Mouse (Mus musculus) B cell, adult 62 days (primary cell): ENCODE data around the gene Cyp11a1. TPM values are rescaled to one million over a fixed set of nuclear protein-coding genes. Genes with fewer than 3 reads are reported as not detected.

Source experiments
- total RNA-seq: library from RNA; stranded (reverse); gene quantifications from 4 replicates; pipeline ENCODE4 v1.2.4, GENCODE M21; 2023

Gene Cyp11a1
- total RNA-seq, result 0.40 to 0.95 TPM in 2 of 4 replicates, not detected in the others

GRCm38 (mm10) chr9:58005753-58006461 lies at the start of gene Cyp11a1:
Cyp11a1 (plus strand) TSS chr9:58006411.

GRCm38 (mm10) chr9:58063531-58063930 lies 57.3 kb downstream of the Cyp11a1 start, which contains the start of gene Stra6:
Stra6 (plus strand) TSS chr9:58063788.

Other genes with a start within 250 kb of the Cyp11a1 start
- 200 to 224 TPM (median 217 TPM) in 4 replicates for gene Clk3, start 240.6 kb upstream of the Cyp11a1 start, total RNA-seq
- gene Arid3b, start 169.6 kb upstream of the Cyp11a1 start, total RNA-seq, result 104 to 119 TPM (median 105 TPM) in 4 replicates
- gene Ubl7, start 95.4 kb upstream of the Cyp11a1 start, total RNA-seq, result 78.8 to 84.9 TPM (median 81.9 TPM) in 4 replicates
- 31.6 to 37.2 TPM (median 33.9 TPM) in 4 replicates for gene Sema7a, start 66.3 kb upstream of the Cyp11a1 start, total RNA-seq
- gene Stra6, start 57.4 kb downstream of the Cyp11a1 start, total RNA-seq, result not detected in 4 replicates
- gene Ccdc33, start 112.4 kb downstream of the Cyp11a1 start, total RNA-seq, result not detected in 4 replicates
- not detected in 4 replicates for gene Islr, start 197.9 kb downstream of the Cyp11a1 start, total RNA-seq
- 8.5 to 14.2 TPM (median 11.1 TPM) in 4 replicates for gene Islr2, start 197.9 kb downstream of the Cyp11a1 start, total RNA-seq
- gene Pml, start 243.4 kb downstream of the Cyp11a1 start, total RNA-seq, result 360 to 424 TPM (median 369 TPM) in 4 replicates
- gene Stoml1, start 246.8 kb downstream of the Cyp11a1 start, total RNA-seq, result 81.5 to 92.9 TPM (median 88.1 TPM) in 4 replicates